Mouse (Mus musculus) neural tube, embryonic 12.5 days (tissue): ENCODE measurements around the gene 4932414N04Rik. TPM values are rescaled to one million over a fixed set of nuclear protein-coding genes. Genes with fewer than 3 reads are reported as not detected.
"Not testable (repeated sequence)": the region's sequence is repeated elsewhere in the genome, so short reads cannot be mapped to it uniquely, and the experiment has no call there.

Source experiments
- ATAC-seq: fragments of 200-750 bp; cut with Nextera tagmentation; 2 replicates; pipeline ENCODE4 v1.8.0; 2017; ENCODE audit warnings: low read depth, mild to moderate bottlenecking, moderate TSS enrichment, moderate library complexity; ENCODE audit not compliant: low FRiP score
- H3K27ac ChIP-seq: fragments of 300-500 bp; sonication (generic); 2 replicates; pipeline ENCODE4 v1.5.1; 2016
- H3K27me3 ChIP-seq: fragments of 300-500 bp; sonication (generic); replicated peaks from 2 replicates; pipeline ENCODE4 v1.6.1; 2016; ENCODE audit warnings: mild to moderate bottlenecking
- H3K36me3 ChIP-seq: fragments of 300-500 bp; sonication (generic); 2 replicates; pipeline ENCODE4 v1.6.1; 2016; ENCODE audit warnings: mild to moderate bottlenecking
- H3K4me1 ChIP-seq: fragments of 300-500 bp; sonication (generic); 2 replicates; pipeline ENCODE4 v1.6.1; 2016
- H3K4me2 ChIP-seq: fragments of 300-500 bp; sonication (generic); replicated peaks from 2 replicates; pipeline ENCODE4 v1.6.1; 2016; ENCODE audit warnings: mild to moderate bottlenecking
- H3K4me3 ChIP-seq: fragments of 300-500 bp; sonication (generic); 2 replicates; pipeline ENCODE4 v1.5.1; 2016
- H3K9ac ChIP-seq: fragments of 300-500 bp; sonication (generic); 2 replicates; pipeline ENCODE4 v1.6.1; 2016; ENCODE audit warnings: mild to moderate bottlenecking
- H3K9me3 ChIP-seq: fragments of 300-500 bp; sonication (generic); 2 replicates; pipeline ENCODE4 v1.6.1; 2016; ENCODE audit warnings: mild to moderate bottlenecking
- WGBS: fragments of 180-500 bp; shearing (Covaris S2); methylation state at CpG from one replicate; pipeline ENCODE4 v1.1.7; 2016; 5-methylcytosine and 5-hydroxymethylcytosine counted together
- polyA plus RNA-seq: library from polyadenylated mRNA; unstranded; fragments of >200 nt; fragmentation: Nextera tagmentation; extraction: Ambion mirVana; gene quantifications from 2 replicates; pipeline ENCODE4 v1.2.1, GENCODE M21; 2016

Gene 4932414N04Rik
- polyA plus RNA-seq, result not detected in 2 replicates

DNA sequence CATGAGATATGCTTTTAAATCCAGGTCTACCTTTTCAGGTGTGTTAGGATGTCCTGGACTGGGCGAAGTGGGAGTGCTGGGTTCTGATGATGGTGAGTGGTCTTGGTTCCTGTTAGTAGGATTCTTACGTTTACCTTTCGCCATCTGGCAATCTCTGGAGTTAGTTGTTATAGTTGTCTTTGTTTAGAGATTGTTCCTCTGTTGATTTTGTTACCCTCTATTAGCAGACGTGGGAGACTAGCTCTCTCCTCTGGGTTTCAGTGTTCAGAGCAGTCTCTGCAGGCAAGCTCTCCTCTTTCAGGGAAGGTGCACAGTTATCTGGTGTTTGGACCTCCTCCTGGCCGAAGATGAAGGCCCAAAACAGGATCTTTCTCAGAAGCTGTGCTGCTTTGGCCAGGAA lies at the start of gene 4932414N04Rik:
TSS of gene 4932414N04Rik (plus strand) at position 301 of the 400 bp plus-strand sequence.
- 71% methylated on average over 2 of the region's 5 CpGs for WGBS
- ATAC-seq, result not testable (repeated sequence)

DNA sequence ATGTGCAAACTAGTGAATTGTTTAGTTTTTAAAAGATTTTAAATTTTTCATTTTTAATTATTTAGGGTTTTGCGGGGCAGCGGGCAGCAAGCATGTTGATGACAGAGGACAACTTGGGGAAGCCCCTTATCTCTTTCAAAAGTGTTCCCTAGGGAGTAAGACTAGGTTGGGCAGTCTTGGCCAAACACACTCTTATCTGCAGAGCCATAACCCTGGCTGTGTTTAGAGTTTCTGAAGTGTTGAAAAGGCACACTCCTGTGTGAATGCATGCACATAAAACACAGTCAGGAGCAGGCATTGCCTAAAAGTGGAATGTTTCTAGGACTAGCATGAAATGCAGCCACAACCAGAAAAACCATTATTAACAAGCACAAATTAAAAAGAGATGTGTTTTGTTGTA lies 75.9 kb downstream of the 4932414N04Rik start:
- 94% methylated on average over 2 of the region's 2 CpGs for WGBS
- Histone ChIP-seq H3K9me3 (no peaks in the 10 kb centered on the region), H3K4me2 (no peak overlapping the region), H3K4me3 (no peak overlapping the region), H3K27ac (no peak overlapping the region), H3K27me3 (no peaks in the 10 kb centered on the region), H3K36me3 (no peaks in the 10 kb centered on the region), H3K9ac (no peak overlapping the region), H3K4me1 (no peaks in the 10 kb centered on the region)
- no peak for ATAC-seq

More for the DNA sequence above, at the start of gene 4932414N04Rik:
- not testable (repeated sequence) for H3K4me3 ChIP-seq, H3K4me1 ChIP-seq, H3K27ac ChIP-seq, H3K27me3 ChIP-seq, H3K9me3 ChIP-seq, H3K36me3 ChIP-seq, H3K9ac ChIP-seq, H3K4me2 ChIP-seq

DNA sequence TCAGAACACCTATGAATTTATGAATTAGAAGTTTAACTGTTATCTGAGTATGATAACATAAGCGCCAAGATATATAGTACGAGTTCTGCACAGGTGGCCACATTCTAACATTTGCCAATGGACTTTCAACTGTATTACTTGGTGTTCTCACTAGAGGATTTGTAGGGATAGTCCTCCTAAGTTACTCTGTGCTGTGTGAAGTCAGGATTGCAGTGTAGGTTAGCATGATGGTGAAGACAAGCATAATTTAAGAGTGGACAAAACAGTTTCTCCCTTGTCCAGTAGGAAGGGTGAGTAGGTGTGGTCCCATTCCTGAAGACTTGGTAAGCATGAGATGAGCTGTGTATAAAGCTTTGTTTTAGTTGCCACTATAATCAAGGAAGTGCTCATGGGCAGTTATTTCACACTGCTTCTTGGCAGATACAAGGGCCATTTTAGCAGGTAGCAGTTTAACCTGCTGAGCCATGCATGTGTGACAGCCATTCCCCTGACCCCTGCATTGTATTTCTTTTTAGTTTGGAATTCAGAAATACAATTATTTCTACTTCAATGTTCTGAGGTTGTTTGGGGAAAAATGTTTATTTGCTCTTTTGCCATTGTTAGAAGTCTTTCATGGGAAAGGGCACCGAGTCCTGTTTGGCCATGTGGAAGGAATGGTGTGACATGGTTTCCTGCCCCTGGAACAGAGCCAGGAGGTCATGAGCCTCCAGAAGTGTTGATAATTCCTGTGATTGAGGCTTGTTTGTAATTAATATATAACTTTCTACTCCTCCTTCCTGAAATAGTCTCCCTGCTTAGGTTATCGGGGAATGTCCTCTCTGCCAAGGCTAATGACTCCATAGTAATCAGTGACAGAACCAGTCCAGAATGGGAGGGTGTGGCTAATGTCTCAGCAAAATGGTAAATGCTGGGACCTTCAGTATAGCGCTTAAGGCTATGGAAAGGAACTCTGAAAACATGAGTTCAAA lies 83.8 kb downstream of the 4932414N04Rik start:
- no peaks in the 10 kb centered on the region for H3K36me3 ChIP-seq
- ATAC-seq, result no peak
- WGBS, result 88% methylated on average over 5 of the region's 5 CpGs

DNA sequence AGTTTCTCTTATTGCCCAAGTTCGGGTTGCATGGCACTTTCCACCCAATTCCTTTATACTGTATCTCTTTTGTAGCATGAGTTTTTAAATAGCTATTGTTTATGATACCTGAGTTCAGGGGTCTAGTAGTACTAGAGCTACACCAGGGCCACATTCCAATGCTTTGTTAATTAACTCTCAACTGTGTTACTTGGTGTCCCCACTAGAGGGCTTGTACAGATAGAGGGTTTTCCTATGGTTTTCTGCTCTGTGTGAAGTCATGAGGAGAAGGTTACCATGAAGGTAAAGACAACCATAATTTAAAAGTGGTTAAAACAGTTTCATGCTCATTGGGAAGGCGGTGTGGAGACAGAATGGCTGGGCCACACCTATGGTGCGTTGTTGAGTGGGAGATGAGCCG lies 88.3 kb downstream of the 4932414N04Rik start:
- 77% methylated on average over 4 of the region's 4 CpGs for WGBS
- no peak overlapping the region for H3K4me3 ChIP-seq
- no peak for ATAC-seq
- no peaks in the 10 kb centered on the region for H3K27me3 ChIP-seq
- no peak overlapping the region for H3K27ac ChIP-seq
- no peak overlapping the region for H3K4me2 ChIP-seq
- H3K4me1 ChIP-seq, result no peaks in the 10 kb centered on the region
- no peak overlapping the region for H3K9ac ChIP-seq
- no peaks in the 10 kb centered on the region for H3K36me3 ChIP-seq
- H3K9me3 ChIP-seq, result no peaks in the 10 kb centered on the region

More for the DNA sequence above, 83.8 kb downstream of the 4932414N04Rik start:
- H3K4me2 ChIP-seq, result no peak overlapping the region
- H3K27me3 ChIP-seq, result no peaks in the 10 kb centered on the region
- no peaks in the 10 kb centered on the region for H3K9me3 ChIP-seq
- no peak overlapping the region for H3K4me3 ChIP-seq
- H3K9ac ChIP-seq, result no peak overlapping the region
- no peaks in the 10 kb centered on the region for H3K4me1 ChIP-seq
- H3K27ac ChIP-seq, result no peak overlapping the region

DNA sequence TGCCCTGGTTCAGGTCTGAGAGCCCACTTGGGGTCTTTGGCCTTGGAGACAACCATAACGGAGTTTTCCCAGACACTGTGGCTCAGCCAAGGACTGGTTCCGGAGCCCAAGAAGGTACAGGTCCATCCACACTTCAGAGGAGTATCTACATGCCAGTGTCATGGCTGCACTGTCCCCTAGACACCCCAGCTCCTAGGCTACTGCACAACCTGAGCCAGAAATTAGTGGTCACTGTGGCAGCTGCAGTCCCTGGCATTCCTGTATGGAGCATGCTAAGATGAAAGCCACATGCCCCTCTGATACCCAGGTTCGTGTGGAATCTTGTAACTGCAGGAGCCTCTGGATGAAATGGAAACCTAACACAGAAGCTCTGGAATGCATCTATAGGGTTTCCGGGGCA lies 99.9 kb downstream of the 4932414N04Rik start:
- H3K36me3 ChIP-seq, result no peaks in the 10 kb centered on the region
- no peaks in the 10 kb centered on the region for H3K4me1 ChIP-seq
- no peak; the same call in 1 of the 2 replicates for ATAC-seq
- H3K27me3 ChIP-seq, result no peaks in the 10 kb centered on the region
- no peak overlapping the region for H3K4me2 ChIP-seq
- H3K9ac ChIP-seq, result no peak overlapping the region
- 79% methylated on average over 4 of the region's 4 CpGs for WGBS
- H3K27ac ChIP-seq, result no peak overlapping the region
- no peaks in the 10 kb centered on the region for H3K9me3 ChIP-seq
- no peak overlapping the region for H3K4me3 ChIP-seq

DNA sequence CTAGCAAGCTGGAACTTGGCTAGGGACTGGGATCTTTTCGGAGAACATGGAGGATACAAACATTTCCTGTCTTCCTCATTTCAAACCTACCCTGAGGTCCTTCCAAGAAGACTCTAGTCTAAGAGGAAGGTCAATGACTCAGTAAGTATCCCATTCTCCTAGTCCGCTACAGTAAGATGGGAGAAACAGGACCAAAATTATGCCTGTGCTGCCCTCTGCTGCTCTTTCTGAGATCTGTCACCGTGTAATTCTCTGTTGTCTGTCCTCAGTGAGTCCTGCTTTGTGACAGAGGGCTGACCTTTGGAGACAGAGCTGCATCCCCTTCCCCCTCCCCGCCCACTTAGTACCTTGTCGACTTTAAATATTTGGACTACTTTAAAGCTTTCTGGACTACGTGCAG lies 100.5 kb downstream of the 4932414N04Rik start:
- Histone ChIP-seq H3K27ac (no peak overlapping the region), H3K4me2 (no peak overlapping the region), H3K9ac (no peak overlapping the region), H3K27me3 (no peaks in the 10 kb centered on the region), H3K9me3 (no peaks in the 10 kb centered on the region), H3K4me3 (no peak overlapping the region), H3K36me3 (no peaks in the 10 kb centered on the region), H3K4me1 (no peaks in the 10 kb centered on the region)
- 24% methylated on average over 6 of the region's 6 CpGs for WGBS
- ATAC-seq, result peak; percentile 71

DNA sequence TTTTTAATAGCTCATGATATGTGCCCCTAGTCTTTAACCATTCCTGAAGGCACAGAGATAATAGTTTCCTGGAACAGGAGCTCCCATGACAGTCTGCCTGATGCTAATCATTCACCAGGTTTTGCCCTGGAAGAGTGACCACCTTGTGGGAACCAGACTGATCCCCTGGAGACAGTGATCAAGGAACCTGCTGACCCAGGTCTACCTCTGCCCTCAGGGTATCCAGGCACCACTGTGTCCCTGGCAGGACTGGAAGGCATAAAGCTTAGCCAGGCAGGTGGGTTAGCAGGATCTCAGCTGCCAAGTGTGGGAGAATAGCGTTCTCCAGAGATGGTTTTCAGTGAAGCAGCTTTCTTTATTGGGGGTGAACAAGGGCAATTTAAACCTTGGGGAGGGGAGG lies 109.1 kb downstream of the 4932414N04Rik start:
- Histone ChIP-seq H3K9ac (no peak overlapping the region), H3K9me3 (no peaks in the 10 kb centered on the region), H3K27ac (no peak overlapping the region), H3K4me1 (no peaks in the 10 kb centered on the region), H3K27me3 (no peaks in the 10 kb centered on the region), H3K36me3 (no peaks in the 10 kb centered on the region), H3K4me3 (no peak overlapping the region), H3K4me2 (no peak overlapping the region)
- ATAC-seq, result no peak
- WGBS, result 56% methylated on average over 1 of the region's 1 CpGs

DNA sequence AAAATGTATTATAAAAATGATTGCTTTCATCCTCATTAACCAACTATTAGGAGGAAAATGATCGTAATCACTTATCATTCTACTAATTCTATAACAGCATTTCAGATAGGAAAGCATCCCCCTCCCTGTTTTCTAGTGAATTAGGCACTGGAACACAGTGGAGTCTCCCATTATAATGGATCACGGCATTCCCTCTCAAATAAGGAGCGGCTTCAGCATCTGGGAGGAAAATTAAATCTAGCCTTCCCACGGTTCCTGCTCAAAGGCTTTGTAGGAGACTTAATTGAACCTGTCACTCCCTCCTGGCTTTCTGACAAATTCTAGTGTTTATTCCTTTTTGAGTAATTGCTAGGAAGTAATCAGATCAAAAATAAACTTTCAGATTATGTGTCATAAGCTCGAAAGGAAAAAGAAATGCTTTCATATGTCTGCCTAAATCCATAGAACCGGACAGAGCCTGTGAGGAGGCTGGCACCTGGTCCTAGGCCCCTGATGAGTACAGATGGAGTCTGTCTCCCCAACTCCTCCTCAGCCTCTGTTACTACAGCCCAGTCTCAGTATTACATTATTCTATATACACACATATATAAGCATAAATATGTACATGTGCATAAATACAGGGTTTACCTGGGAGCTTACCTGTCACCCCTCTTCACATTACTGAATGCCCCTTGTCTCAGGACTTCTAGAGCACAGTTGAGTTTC lies 111.1 kb downstream of the 4932414N04Rik start:
- no peak overlapping the region for H3K4me3 ChIP-seq
- H3K27ac ChIP-seq, result no peak overlapping the region
- WGBS, result 74% methylated on average over 6 of the region's 6 CpGs
- H3K4me1 ChIP-seq, result no peaks in the 10 kb centered on the region
- no peaks in the 10 kb centered on the region for H3K27me3 ChIP-seq
- H3K9ac ChIP-seq, result no peak overlapping the region
- H3K9me3 ChIP-seq, result no peaks in the 10 kb centered on the region
- ATAC-seq, result no peak
- H3K4me2 ChIP-seq, result no peak overlapping the region
- no peaks in the 10 kb centered on the region for H3K36me3 ChIP-seq

DNA sequence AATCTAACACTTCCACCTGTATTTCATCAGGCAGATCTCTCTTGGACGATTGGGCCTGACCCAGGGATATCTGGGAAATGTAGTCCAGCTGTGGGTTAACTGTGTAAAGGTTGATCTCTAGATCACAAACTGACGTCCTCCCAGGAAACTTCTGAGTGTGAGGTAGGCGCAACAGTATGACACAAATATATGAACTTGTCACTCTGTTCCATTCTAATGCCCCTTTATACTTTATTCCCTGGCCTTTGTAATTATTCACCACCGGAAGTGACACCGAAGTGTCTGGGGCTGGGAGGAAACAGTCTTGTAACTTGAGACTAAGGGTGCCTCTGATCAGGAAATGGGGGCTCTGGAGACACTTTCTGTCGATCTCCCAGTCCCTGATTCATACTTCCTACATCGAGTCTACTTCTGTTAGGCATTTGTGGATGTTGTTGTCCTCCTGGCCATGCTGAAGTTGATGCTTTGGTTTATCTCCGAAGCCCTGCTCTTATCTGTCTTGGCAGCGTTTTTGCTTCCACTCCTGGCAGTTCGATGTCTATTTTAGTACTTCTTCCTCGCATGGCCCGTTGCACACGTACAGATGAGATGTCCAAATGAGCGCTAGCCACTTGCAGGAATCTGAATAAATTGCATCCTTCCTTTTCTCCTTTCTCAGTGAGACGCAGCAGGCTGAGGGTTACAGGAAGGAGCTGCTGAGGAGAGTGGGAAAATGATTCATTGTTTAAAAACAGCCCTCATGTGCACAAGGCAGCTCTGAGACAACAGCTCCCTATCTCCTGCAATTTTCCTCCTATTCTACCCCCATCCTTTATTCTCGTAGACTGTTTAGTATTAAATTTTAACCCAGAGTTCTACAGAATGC lies 126.2 kb downstream of the 4932414N04Rik start:
- Histone ChIP-seq H3K4me1 (no peaks in the 10 kb centered on the region), H3K9me3 (no peaks in the 10 kb centered on the region), H3K9ac (no peak overlapping the region), H3K27ac (no peak overlapping the region), H3K27me3 (no peaks in the 10 kb centered on the region), H3K36me3 (no peaks in the 10 kb centered on the region), H3K4me3 (no peak overlapping the region), H3K4me2 (no peak overlapping the region; the same call in 1 of the 2 replicates)
- no peak for ATAC-seq
- WGBS, result 63% methylated on average over 16 of the region's 16 CpGs

DNA sequence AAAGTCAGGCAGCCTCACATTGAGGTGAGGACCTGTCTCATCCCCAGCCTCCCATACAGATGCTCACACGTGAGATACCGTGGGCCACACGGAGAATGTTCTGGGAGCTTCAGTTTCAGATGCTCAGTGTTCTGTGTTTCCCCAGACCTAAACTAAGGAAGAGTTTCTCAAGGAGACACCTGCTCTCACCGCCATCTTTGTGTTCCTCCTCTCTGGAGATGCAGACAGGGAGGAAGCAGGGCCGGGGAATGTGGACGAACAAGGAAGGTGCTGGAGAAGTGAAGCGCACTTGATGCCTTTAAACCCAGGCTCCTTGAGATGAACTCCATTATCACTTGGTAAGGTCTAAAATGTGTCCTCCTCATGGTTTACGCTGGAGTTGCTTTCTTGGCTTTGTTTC lies 127.4 kb downstream of the 4932414N04Rik start:
- H3K9ac ChIP-seq, H3K4me1 ChIP-seq, H3K27ac ChIP-seq, H3K9me3 ChIP-seq, H3K36me3 ChIP-seq, H3K4me3 ChIP-seq, ATAC-seq, H3K4me2 ChIP-seq, H3K27me3 ChIP-seq: not testable (repeated sequence)
- 91% methylated on average over 8 of the region's 8 CpGs for WGBS

DNA sequence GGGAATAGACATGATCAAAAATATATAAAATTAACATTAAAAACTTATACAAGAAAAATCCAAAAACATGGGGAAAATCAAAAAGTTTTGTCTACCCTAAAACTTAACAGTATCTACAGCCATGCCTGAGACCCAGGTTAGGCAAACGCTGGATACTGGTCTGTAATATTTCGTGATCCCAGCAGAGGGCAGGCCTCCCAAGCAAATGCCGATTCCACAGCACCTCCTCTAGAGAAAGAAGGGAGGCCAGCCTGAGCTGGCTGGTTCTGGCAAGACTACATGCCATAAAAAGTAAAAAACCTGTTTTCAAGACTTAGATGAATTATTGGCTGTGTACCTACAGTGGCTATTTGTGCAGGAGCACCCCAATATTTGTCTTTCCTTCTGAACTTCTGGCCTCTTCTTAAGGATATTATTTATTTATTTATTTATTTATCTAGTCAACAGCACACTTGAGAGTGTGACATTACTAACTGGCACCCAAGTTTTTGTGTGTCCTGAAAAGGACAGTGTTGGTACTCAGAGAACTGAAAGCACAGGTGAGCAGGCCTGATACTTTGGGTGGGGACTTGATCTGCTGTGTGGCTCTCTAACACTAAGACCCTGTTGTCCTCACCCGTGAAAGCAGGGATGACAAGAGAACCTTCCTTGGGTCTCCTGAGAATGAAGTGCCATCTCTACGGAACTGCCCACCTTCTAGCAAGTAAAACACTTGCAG lies 128.6 kb downstream of the 4932414N04Rik start:
- Histone ChIP-seq H3K9ac (no peak overlapping the region), H3K27ac (no peak overlapping the region), H3K4me1 (no peaks in the 10 kb centered on the region), H3K4me2 (no peak overlapping the region), H3K27me3 (no peaks in the 10 kb centered on the region), H3K4me3 (no peak overlapping the region), H3K36me3 (no peaks in the 10 kb centered on the region), H3K9me3 (no peaks in the 10 kb centered on the region)
- 34% methylated on average over 5 of the region's 5 CpGs for WGBS
- peak; percentile 86 for ATAC-seq
